ENCODE assay signal across 12 mouse cellular contexts in the genomic region with DNA sequence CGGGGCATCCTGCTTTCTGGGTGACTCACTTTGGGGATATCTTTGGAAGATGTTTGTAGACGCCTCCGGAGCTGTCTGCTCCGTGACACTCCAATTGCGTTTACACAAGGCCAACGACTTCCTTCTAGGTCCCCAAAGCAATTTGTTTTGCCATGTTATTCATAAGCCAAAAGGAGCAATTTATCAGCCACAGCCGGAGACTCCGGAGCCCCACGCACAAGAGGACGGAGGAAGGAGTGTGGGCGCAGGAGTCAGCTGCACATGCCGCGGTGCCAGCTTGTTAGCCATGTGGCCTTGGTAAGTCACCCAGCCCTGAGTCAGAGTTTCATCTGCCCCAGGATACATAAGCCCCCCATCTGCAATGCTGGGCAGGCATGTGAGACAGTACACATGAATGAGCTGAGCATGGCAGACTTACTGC.
DNase-seq lines count a peak whose midpoint lies in the region; ATAC-seq and TF ChIP-seq lines count a peak whose summit lies in the region.
"Had no signal": no experiment of that assay in that cellular context is flagged by ENCODE, and none has a peak within 500 bp of the region (broad histone marks: within the 10 kb centered on the region; RNA-seq: fewer than 3 reads in every experiment).

No protein-coding gene starts in this region.

- no peak for DNase-seq in hindbrain, embryonic 10.5 days (ENCODE audit: low spot score)
- DNase-seq in right cerebral cortex, postnatal 25 days, result peak; percentile 46
- no peak for DNase-seq in right cerebral cortex, postnatal 14 days
- DNase-seq in layer of hippocampus, adult 2 months (ENCODE audit: low spot score in 2 of 2), result peak; percentile 55 to 58
- DNase-seq in spleen, postnatal 10 days (ENCODE audit: low spot score in 2 of 2), result no peak
- DNase-seq: cerebellum, adult 9-10 months; heart, adult 11 months; thymus, adult 2 months had no signal

- no peak overlapping the region for H3K4me3 ChIP-seq in hindbrain, embryonic 13.5 days
- H3K4me3 ChIP-seq in hindbrain, embryonic 10.5 days, result no peak overlapping the region
- H3K4me3 ChIP-seq in layer of hippocampus, adult 2 months, result no peak overlapping the region
- H3K4me3 ChIP-seq: embryonic facial prominence, embryonic 15.5 days had no signal

- no peak for ATAC-seq in hindbrain, embryonic 13.5 days (ENCODE audit: low FRiP score)
- no peak for ATAC-seq in activated CD4-positive, CD25-positive, alpha-beta regulatory T cell, adult 4 months

- TF ChIP-seq CTCF in layer of hippocampus, adult 2 months (conservative IDR thresholded peaks at IDR 0.05), result no peak

- WGBS in hindbrain, embryonic 13.5 days, result 52% methylated on average over 13 of the region's 13 CpGs
- WGBS in hindbrain, embryonic 10.5 days, result 90% methylated on average over 13 of the region's 13 CpGs

- peaks cover 15% of the 10 kb centered on the region; the same call in 1 of the 2 replicates for H3K36me3 ChIP-seq in hindbrain, embryonic 13.5 days
- H3K36me3 ChIP-seq in hindbrain, embryonic 10.5 days, result peaks cover 24% of the 10 kb centered on the region
- H3K36me3 ChIP-seq: embryonic facial prominence, embryonic 15.5 days had no signal

- no peaks in the 10 kb centered on the region for H3K27me3 ChIP-seq in hindbrain, embryonic 13.5 days
- H3K27me3 ChIP-seq in hindbrain, embryonic 10.5 days (ENCODE audit: insufficient read depth, poor library complexity, severe bottlenecking), result no peaks in the 10 kb centered on the region
- H3K27me3 ChIP-seq: embryonic facial prominence, embryonic 15.5 days had no signal

- H3K27ac ChIP-seq in hindbrain, embryonic 13.5 days, result peak overlapping the region; percentile 75
- no peak overlapping the region for H3K27ac ChIP-seq in hindbrain, embryonic 10.5 days
- H3K27ac ChIP-seq in layer of hippocampus, adult 2 months, result no peak overlapping the region; the same call in 1 of the 2 replicates
- H3K27ac ChIP-seq: embryonic facial prominence, embryonic 15.5 days; liver, embryonic 14.5 days had no signal

- H3K9ac ChIP-seq in hindbrain, embryonic 13.5 days, result no peak overlapping the region
- H3K9ac ChIP-seq: embryonic facial prominence, embryonic 15.5 days; liver, embryonic 14.5 days had no signal

- H3K4me2 ChIP-seq in hindbrain, embryonic 13.5 days, result no peak overlapping the region

- no peaks in the 10 kb centered on the region for H3K9me3 ChIP-seq in hindbrain, embryonic 13.5 days
- H3K9me3 ChIP-seq in hindbrain, embryonic 10.5 days, result no peaks in the 10 kb centered on the region
- H3K9me3 ChIP-seq: embryonic facial prominence, embryonic 15.5 days had no signal

- peaks cover 46% of the 10 kb centered on the region for H3K4me1 ChIP-seq in hindbrain, embryonic 13.5 days (replicated peaks)
- H3K4me1 ChIP-seq in hindbrain, embryonic 10.5 days (replicated peaks), result peaks cover 36% of the 10 kb centered on the region

Comparison
In these comparisons a context has a peak if more than half of its experiments do, and no peak if none do; other contexts are left out.
1. DNase-seq: peak in right cerebral cortex, postnatal 25 days (single experiment) and layer of hippocampus, adult 2 months (2 of 2); none in hindbrain, embryonic 10.5 days (single experiment), right cerebral cortex, postnatal 14 days (single experiment) and spleen, postnatal 10 days (0 of 2).